In genomic region chr9:124280576-124281447, GRCm38 (mm10) we compare ENCODE assay signal across 8 mouse cellular contexts. TPM values are rescaled to one million over a fixed set of nuclear protein-coding genes. Genes with fewer than 3 reads are reported as not detected.
DNase-seq lines count a peak whose midpoint lies in the region; ATAC-seq and TF ChIP-seq lines count a peak whose summit lies in the region.

No protein-coding gene starts in this region.

- peak overlapping the region; percentile 79 for H3K9ac ChIP-seq in heart, embryonic 14.5 days (ENCODE audit: low read length)
- peak overlapping the region; percentile 67; the same call in 1 of the 2 replicates for H3K9ac ChIP-seq in forebrain, postnatal 0 days
- H3K9ac ChIP-seq in limb, embryonic 14.5 days (ENCODE audit: low read depth, low read length, severe bottlenecking), result peak overlapping the region; percentile 75
- peak overlapping the region; percentile 11; the same call in 1 of the 2 replicates for H3K9ac ChIP-seq in stomach, embryonic 14.5 days (replicated peaks; ENCODE audit: low read depth, low read length)

- no peak overlapping the region; a peak in 1 of 4 replicates for H3K27ac ChIP-seq in heart, embryonic 14.5 days (replicated peaks in 1 of 2; ENCODE audit: control insufficient read depth in 1 of 2, insufficient read depth in 1 of 2, low read depth in 2 of 2, low read length in 2 of 2)
- H3K27ac ChIP-seq in forebrain, postnatal 0 days (ENCODE audit: low read depth, low read length), result no peak overlapping the region
- peak overlapping the region; percentile 85; the same call in 1 of the 2 replicates for H3K27ac ChIP-seq in limb, embryonic 14.5 days (replicated peaks; ENCODE audit: low read depth, low read length)
- no peak overlapping the region for H3K27ac ChIP-seq in stomach, embryonic 14.5 days (ENCODE audit: low read length)

- no peak for TF ChIP-seq CTCF in forebrain, postnatal 0 days (IDR thresholded peaks at IDR 0.05; ENCODE audit: low read depth)

- WGBS in heart, embryonic 14.5 days, result 83% methylated on average over 2 of the region's 2 CpGs
- WGBS in forebrain, postnatal 0 days, result 75% methylated on average over 2 of the region's 2 CpGs
- 60% methylated on average over 2 of the region's 2 CpGs for whole genome bisulfite sequencing in limb, embryonic 14.5 days
- 81% methylated on average over 2 of the region's 2 CpGs for WGBS in stomach, embryonic 14.5 days

- H3K4me2 ChIP-seq in heart, embryonic 14.5 days (ENCODE audit: low read length), result peak overlapping the region; percentile 83
- peak overlapping the region; percentile 83 for H3K4me2 ChIP-seq in forebrain, postnatal 0 days (ENCODE audit: low read depth)
- H3K4me2 ChIP-seq in limb, embryonic 14.5 days (replicated peaks; ENCODE audit: low read depth, low read length, severe bottlenecking), result peak overlapping the region; percentile 78
- peak overlapping the region; percentile 58 for H3K4me2 ChIP-seq in stomach, embryonic 14.5 days (replicated peaks; ENCODE audit: low read depth, low read length)

- peak overlapping the region in 1 of 2 experiments; percentile 74; a peak in 2 of 4 replicates for H3K4me3 ChIP-seq in heart, embryonic 14.5 days (ENCODE audit: control insufficient read depth in 1 of 2, insufficient read depth in 1 of 2, low read depth in 1 of 2, low read length in 2 of 2)
- H3K4me3 ChIP-seq in forebrain, postnatal 0 days (ENCODE audit: low read depth, low read length), result peak overlapping the region; percentile 73
- H3K4me3 ChIP-seq in limb, embryonic 14.5 days (replicated peaks; ENCODE audit: low read length), result peak overlapping the region; percentile 69
- H3K4me3 ChIP-seq in stomach, embryonic 14.5 days (ENCODE audit: low read depth, low read length), result peak overlapping the region; percentile 79

- no peaks in the 10 kb centered on the region for H3K27me3 ChIP-seq in heart, embryonic 14.5 days (ENCODE audit: control insufficient read depth, insufficient read depth, low read length)
- H3K27me3 ChIP-seq in forebrain, postnatal 0 days (ENCODE audit: insufficient read depth, low read length), result no peaks in the 10 kb centered on the region
- H3K27me3 ChIP-seq in limb, embryonic 14.5 days (ENCODE audit: control insufficient read depth, insufficient read depth, low read length), result no peaks in the 10 kb centered on the region
- no peaks in the 10 kb centered on the region for H3K27me3 ChIP-seq in stomach, embryonic 14.5 days (ENCODE audit: control insufficient read depth, insufficient read depth, low read length)

- ATAC-seq in heart, embryonic 14.5 days (ENCODE audit: insufficient number of reproducible peaks, insufficient read depth, low FRiP score, low read depth), result no peak
- no peak for ATAC-seq in forebrain, postnatal 0 days
- no peak for ATAC-seq in limb, embryonic 14.5 days (ENCODE audit: low FRiP score, low read depth)
- no peak for ATAC-seq in stomach, embryonic 14.5 days (ENCODE audit: insufficient number of reproducible peaks, insufficient read depth, low FRiP score, low read depth)

- TF ChIP-seq POLR2A in limb, embryonic 14.5 days (IDR thresholded peaks at IDR 0.05; ENCODE audit: borderline replicate concordance, extremely low read depth, insufficient read depth, insufficient read length), result no peak

- H3K36me3 ChIP-seq in heart, embryonic 14.5 days (ENCODE audit: control insufficient read depth, insufficient read depth, low read length), result peaks cover 13% of the 10 kb centered on the region
- peaks cover 7% of the 10 kb centered on the region; the same call in 1 of the 2 replicates for H3K36me3 ChIP-seq in forebrain, postnatal 0 days (ENCODE audit: insufficient read depth)
- peaks cover 8% of the 10 kb centered on the region; the same call in 1 of the 2 replicates for H3K36me3 ChIP-seq in limb, embryonic 14.5 days (ENCODE audit: control insufficient read depth, insufficient read depth, low read length)
- no peaks in the 10 kb centered on the region for H3K36me3 ChIP-seq in stomach, embryonic 14.5 days (ENCODE audit: control insufficient read depth, insufficient read depth, low read length)

- H3K9me3 ChIP-seq in heart, embryonic 14.5 days (ENCODE audit: control insufficient read depth, low read length), result peaks cover 7% of the 10 kb centered on the region; the same call in 1 of the 2 replicates
- no peaks in the 10 kb centered on the region for H3K9me3 ChIP-seq in forebrain, postnatal 0 days (ENCODE audit: low read length)
- 0 out of 2 replicates have a peak, but pooled peaks cover 6% of the 10 kb centered on the region for H3K9me3 ChIP-seq in limb, embryonic 14.5 days (ENCODE audit: control insufficient read depth, low read length)
- peaks cover 9% of the 10 kb centered on the region; the same call in 1 of the 2 replicates for H3K9me3 ChIP-seq in stomach, embryonic 14.5 days (ENCODE audit: control insufficient read depth, low read depth, low read length)

- DNase-seq in heart, postnatal 36 days, result no peak
- peak; percentile 25 for DNase-seq in NIH3T3 (ENCODE audit: low read depth)
- no peak for DNase-seq in forebrain, postnatal 0 days
- DNase-seq in limb, embryonic 14.5 days (ENCODE audit: low spot score), result no peak
- no peak for DNase-seq in thymus, postnatal 14 days
- no peak for DNase-seq in left cerebral cortex, postnatal 14 days (ENCODE audit: low spot score in 2 of 2)

- intact Hi-C loops in heart, postnatal 36 days (cut with DNase I), result loop anchor here (5.0 kb wide), 1 partner anchor 146 kb away; no protein-coding TSS in a partner anchor
- intact Hi-C loops in left cerebral cortex, postnatal 14 days (cut with DNase I), result no loop called here

- peaks cover 6 to 18% of the 10 kb centered on the region in 2 experiments for H3K4me1 ChIP-seq in heart, embryonic 14.5 days (ENCODE audit: control insufficient read depth in 2 of 2, insufficient read depth in 2 of 2, low read length in 2 of 2)
- H3K4me1 ChIP-seq in forebrain, postnatal 0 days (ENCODE audit: insufficient read depth), result peaks cover 5% of the 10 kb centered on the region; the same call in 1 of the 2 replicates
- H3K4me1 ChIP-seq in limb, embryonic 14.5 days (ENCODE audit: control insufficient read depth, insufficient read depth, low read length), result peaks cover 12% of the 10 kb centered on the region
- H3K4me1 ChIP-seq in stomach, embryonic 14.5 days (ENCODE audit: control insufficient read depth, insufficient read depth, low read length), result peaks cover 5% of the 10 kb centered on the region

RNA-seq across cellular contexts. Expression of gene 2010315B03Rik, which starts 31.7 kb away (rescaled TPM):
- 8.5 and 9.5 TPM in 2 replicates for polyA plus RNA-seq in heart, embryonic 14.5 days (2014; fragmentation: Nextera tagmentation; extraction: Ambion mirVana)
- 10 to 100 TPM; 11.6 to 11.7 TPM for total RNA-seq in heart, postnatal 36 days (2021)
- 12.9 and 19.8 TPM in 2 replicates for total RNA-seq in forebrain, postnatal 0 days (2014; rRNA removed)
- polyA plus RNA-seq in forebrain, postnatal 0 days (2015; fragmentation: Nextera tagmentation; extraction: Ambion mirVana), result 7.7 and 12.0 TPM in 2 replicates
- polyA plus RNA-seq in limb, embryonic 14.5 days (2012; rRNA removed), result 8.7 and 11.7 TPM in 2 replicates
- polyA plus RNA-seq in limb, embryonic 14.5 days (2014; fragmentation: Nextera tagmentation; extraction: Ambion mirVana), result 5.0 and 5.5 TPM in 2 replicates
- polyA plus RNA-seq in stomach, embryonic 14.5 days (2014; fragmentation: Nextera tagmentation; extraction: Ambion mirVana), result 11.0 and 12.0 TPM in 2 replicates
- 10 to 100 TPM; 14.4 to 14.8 TPM for total RNA-seq in left cerebral cortex, postnatal 14 days (2021)

Comparison
In these comparisons a context has a peak if more than half of its experiments do, and no peak if none do; other contexts are left out.
1. H3K9ac ChIP-seq: peak in every context shown above with its lines; median percentile 79 in heart, embryonic 14.5 days; 75 in limb, embryonic 14.5 days; 67 in forebrain, postnatal 0 days; 11 in stomach, embryonic 14.5 days.